ENCODE assay signal across 23 mouse cellular contexts in the genomic region with DNA sequence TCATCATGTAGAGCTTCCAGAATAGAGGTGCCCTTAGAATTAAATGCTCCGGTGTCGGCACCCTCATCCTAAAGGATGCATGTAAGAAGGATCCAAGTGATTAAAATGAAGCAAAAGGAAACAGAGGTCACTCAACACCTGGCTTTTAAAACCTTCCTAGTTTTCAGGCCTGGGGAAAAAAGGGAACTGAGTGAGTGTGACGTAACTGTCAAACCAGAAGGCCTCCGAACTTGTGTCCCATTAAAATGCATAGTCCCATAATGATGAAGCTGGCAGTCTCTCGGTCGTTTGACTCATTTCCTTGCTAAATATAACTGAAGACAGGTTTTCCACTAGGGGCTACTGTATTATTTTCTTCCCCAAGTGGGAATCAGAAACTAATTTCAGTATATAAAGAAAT.
"Had no signal": no experiment of that assay in that cellular context is flagged by ENCODE, and none has a peak within 500 bp of the region (broad histone marks: within the 10 kb centered on the region; RNA-seq: fewer than 3 reads in every experiment).

No protein-coding gene starts in this region.

- H3K4me1 ChIP-seq: limb, embryonic 13.5 days; limb, embryonic 15.5 days; liver, embryonic 12.5 days had no signal

- H3K9me3 ChIP-seq: heart, embryonic 13.5 days; heart, embryonic 15.5 days; hindbrain, embryonic 13.5 days; hindbrain, embryonic 15.5 days; kidney, embryonic 15.5 days; limb, embryonic 13.5 days; limb, embryonic 15.5 days; liver, embryonic 12.5 days had no signal

- H3K27me3 ChIP-seq: heart, embryonic 13.5 days; heart, embryonic 15.5 days; hindbrain, embryonic 13.5 days; hindbrain, embryonic 15.5 days had no signal

- H3K9ac ChIP-seq: heart, embryonic 13.5 days; heart, embryonic 15.5 days; hindbrain, embryonic 13.5 days; hindbrain, embryonic 15.5 days; kidney, embryonic 15.5 days; limb, embryonic 13.5 days; limb, embryonic 15.5 days; liver, embryonic 12.5 days; liver, embryonic 14.5 days had no signal

- H3K36me3 ChIP-seq: heart, embryonic 13.5 days; heart, embryonic 15.5 days; hindbrain, embryonic 13.5 days; hindbrain, embryonic 15.5 days; kidney, embryonic 15.5 days; limb, embryonic 13.5 days; limb, embryonic 15.5 days; liver, embryonic 12.5 days had no signal

- DNase-seq: gastrocnemius, postnatal 14 days; heart, adult 2 months; heart, postnatal 14 days; heart, postnatal 36 days; kidney, adult 18-20 months; kidney, adult 9 months; kidney, postnatal 14 days; kidney, postnatal 36 days; layer of hippocampus, adult 9-11 months; layer of hippocampus, postnatal 36 days had no signal

- ATAC-seq: intestine, postnatal 0 days; liver, embryonic 12.5 days had no signal

- H3K4me2 ChIP-seq: heart, embryonic 11.5 days; heart, embryonic 13.5 days; heart, embryonic 15.5 days; hindbrain, embryonic 13.5 days; hindbrain, embryonic 15.5 days; kidney, embryonic 15.5 days; limb, embryonic 13.5 days; limb, embryonic 15.5 days; liver, embryonic 12.5 days had no signal

- H3K27ac ChIP-seq: heart, adult 2 months; heart, embryonic 13.5 days; heart, embryonic 15.5 days; hindbrain, embryonic 13.5 days; hindbrain, embryonic 15.5 days; hindbrain, postnatal 0 days; kidney, embryonic 15.5 days; kidney, postnatal 0 days; limb, embryonic 13.5 days; limb, embryonic 15.5 days; liver, embryonic 12.5 days; liver, embryonic 14.5 days had no signal

- H3K4me3 ChIP-seq: heart, adult 2 months; heart, embryonic 13.5 days; heart, embryonic 15.5 days; hindbrain, embryonic 13.5 days; hindbrain, embryonic 15.5 days; kidney, embryonic 15.5 days; limb, embryonic 13.5 days; limb, embryonic 15.5 days; liver, embryonic 12.5 days had no signal
